Mouse (Mus musculus) frontal cortex, postnatal 14 days (tissue): ENCODE measurements at regions not wholly inside any gene's neighbourhood (a gene's known extent, or its start where the extent isn't known, plus 50 kb on each side); places are given as distances from the start of the nearest gene placed in this dataset.
"Not testable (repeated sequence)": the region's sequence is repeated elsewhere in the genome, so short reads cannot be mapped to it uniquely, and the experiment has no call there.

Experiments
- DNase-seq, 2 experiments: peaks; one replicate each; pipeline ENCODE4 v3.0.0; 2022; ENCODE audit warnings: low spot score in 2 of 2

DNA sequence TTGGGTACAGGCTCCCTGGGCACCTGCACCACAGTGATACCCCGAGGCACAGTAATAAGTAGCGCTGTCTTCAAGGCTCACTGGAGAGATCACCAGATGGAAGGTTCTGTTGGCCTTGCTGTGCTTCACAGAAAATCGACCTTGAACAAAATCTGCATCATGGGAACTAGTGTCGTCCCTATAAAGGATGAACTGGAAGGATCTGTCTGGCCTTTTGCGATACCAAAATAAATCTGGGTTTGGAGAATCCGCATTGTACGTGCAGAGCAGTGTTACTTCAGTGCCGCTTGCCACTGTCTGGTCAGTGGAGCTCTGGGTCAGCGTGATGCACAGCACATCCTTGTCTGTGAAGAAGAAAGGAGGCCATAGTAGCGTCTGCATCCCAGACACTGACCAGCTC is 105.3 kb downstream of the Dad1 start:
- DNase-seq: no peak

DNA sequence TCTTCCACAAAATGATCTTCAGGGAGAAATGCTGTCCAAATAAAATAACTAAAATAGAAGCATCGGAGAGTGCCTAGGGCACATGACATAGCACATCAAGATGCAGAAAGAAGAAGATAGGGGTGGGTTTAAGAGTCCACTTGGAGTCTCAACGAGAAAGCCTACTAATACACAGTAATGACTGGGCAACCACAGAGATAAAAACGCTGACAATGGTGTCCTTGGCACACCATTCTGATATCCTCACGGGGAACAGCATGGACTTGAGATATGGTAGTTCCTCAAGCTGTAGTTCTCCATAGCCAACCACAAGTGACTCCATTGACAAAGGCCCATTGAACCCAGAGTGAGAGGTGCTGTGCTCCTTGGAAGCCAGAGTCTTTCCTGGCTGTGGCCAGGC is 105.8 kb downstream of the Dad1 start:
- DNase-seq: no peak

DNA sequence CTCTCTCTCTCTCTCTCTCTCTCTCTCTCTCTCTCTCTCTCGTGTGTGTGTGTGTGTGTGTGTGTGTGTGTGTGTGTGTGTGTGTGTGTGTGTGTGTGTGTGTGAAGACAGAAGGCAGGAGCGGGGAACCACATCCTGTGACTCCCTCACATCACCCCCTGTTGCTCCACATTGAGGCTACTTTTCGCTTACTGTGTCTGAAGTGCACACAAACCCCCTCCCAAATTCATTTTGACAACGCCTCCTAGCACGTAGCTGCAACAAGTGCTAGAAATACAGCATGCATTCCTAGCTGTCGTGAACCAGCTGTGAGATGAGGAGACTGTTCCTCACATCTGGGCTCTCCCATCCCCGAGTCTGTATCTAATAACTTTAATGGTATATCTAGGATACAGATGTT is 106.4 kb downstream of the Dad1 start:
- DNase-seq: no peak

DNA sequence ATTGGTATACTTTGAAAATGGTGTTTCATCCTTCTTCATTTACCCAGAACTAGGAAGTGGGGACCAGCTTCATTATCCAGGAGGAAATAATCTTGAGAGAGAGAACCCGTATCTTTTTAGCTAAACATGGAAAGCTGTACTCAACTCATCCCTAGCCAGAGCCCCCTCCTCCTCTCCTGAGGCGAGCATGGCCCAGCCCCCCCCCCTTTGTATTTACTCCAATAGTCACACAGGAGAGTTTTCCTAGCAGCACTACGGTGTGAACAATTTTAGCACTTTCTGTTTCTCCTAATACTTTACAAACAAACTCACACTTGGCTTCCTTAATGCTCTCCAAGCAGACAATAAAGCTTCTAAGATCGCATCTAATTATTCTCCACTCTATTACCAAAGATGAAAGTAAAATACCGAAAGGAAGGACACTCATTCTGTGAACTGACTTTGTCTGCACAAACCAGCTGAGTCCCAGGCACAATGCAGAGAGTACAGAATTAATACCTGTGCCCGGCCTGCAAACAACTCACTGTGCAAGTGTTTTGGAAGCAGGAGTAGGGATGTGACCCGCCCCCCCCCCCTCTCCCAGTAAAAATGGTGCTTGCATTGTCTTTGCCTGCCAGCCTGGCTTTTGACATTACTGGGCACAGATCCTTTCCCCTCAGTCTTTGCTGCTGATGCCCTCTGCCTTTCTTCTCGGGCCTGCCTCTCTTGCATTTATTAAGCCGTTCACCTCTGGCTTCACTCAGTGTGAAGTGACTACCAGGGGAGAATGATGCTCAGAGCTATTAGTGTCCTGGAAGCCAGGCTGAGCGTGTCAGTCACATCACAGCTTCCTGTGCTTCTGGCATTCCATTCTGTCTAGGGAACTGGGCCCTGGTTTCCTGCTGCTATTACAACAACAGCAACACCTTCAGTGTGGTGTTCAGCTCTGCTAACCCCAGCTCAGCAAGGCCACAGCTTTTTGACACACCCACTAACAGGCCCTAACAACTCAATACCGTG is 107.9 kb downstream of the Dad1 start:
- no peak for DNase-seq

DNA sequence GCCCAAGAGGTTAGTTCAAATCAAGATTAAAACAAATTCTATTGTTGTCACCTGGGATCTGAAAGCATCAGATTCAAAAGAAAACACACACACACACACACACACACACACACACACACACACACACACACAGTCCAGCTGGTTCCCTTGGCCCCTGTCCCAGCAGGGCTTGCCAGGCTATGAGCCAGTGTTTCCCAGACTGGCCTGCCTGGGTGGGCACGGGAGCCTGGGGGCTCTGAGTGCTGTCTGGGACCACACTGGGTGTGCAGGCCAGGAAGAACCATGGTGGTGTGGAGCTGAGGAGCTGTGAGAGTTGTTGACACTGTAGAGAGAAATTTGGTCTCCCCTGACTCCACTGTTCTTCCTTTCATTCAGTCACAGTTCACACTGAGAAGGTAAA is 110.1 kb downstream of the Dad1 start:
- no peak for DNase-seq

DNA sequence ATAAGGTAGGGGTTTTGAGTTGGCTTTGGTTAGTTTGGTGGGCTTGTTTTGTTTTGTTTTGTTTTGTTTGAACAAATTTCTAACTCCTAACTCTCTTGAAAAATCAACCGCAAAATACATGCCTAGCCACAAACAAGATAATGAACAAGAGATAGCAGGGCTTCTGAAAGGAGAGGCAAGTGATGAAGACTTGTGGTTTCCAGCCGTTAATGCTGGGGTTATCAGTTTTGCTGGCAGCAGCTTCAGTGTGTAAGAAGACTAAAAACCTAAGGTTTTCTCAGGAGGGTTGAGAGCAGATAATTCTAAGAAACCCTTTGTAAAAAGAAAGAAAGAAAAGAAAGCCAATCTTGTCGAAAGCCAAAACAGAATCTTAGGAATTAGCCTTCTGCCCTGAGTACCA is 115.6 kb downstream of the Dad1 start:
- DNase-seq: no peak

DNA sequence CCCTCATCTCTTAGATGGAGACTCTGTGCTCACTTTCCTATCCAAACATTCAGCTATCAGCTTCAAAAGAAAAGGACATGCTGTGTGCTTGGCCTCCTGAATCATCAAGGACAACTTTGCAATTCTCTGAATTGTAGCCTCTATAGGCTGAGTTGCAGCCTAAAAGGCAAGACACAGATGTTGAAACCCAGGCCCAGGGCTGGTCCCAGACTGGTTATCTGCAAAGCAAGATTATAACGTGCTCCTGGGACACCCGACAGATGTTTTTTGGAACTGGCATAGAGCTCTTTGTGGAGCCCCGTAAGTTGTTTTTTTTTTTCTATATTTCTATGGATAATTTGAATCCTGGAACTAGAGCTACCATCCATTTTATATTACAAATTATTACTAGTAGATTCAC is 117.4 kb downstream of the Dad1 start:
- DNase-seq: no peak

DNA sequence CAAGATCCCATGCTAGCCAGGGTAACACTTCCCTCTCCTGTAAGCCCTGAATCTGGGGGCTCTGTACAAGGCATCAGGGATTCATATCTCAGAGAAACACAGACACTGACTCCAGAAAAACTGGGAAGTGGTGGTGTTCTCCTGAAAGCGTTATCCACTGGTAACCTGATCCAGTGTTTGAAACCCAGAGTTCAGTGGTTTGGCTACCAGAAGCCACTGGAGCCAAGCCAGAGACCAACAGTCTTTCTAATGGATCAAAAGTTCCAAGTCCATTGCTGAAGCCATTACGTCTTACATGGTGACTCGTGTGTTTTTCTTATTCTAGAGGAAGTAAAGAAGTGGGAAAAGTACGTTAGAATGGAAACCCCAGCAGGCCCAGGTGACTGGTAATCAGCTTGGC is 125.6 kb downstream of the Dad1 start:
- DNase-seq: no peak

DNA sequence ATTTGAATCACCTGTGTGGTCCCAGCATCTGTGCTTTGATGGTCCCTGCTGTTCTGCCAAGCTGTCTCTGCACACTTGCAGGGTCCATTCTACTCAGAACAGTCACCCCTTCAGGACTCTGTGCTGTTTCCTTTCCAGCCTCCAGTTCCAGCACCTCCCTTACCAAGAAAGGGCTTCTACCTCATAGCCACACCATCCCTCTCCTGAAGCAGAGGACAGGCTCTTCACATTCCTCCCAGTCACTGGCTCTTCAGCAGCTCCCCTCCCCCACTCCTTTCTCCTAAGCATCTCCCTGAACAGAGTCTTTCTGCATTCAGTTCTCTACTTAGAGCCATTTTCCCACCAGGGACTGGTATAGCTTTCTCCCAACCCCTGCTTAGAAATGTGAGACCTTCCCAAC is 128.4 kb downstream of the Dad1 start:
- no peak for DNase-seq

DNA sequence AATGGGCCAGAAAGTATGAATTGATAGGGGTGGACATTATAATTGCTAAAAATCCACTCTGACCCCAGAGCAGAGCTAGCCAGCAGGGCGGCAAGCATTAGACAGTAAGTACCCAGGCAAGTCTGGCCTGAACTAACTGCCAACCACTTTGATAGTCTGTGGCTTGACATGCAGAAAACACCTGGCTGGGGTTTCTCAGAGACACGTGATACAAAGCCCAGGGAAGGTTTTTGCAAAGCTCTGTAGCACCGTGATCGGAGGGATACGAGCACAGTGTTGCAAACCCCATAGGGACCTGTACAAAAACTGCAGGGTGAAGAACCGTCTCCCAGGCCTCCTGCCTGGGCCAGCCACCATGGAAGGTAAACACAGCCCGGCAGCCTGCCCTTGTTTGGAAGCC is 131.9 kb downstream of the Dad1 start:
- DNase-seq: no peak

DNA sequence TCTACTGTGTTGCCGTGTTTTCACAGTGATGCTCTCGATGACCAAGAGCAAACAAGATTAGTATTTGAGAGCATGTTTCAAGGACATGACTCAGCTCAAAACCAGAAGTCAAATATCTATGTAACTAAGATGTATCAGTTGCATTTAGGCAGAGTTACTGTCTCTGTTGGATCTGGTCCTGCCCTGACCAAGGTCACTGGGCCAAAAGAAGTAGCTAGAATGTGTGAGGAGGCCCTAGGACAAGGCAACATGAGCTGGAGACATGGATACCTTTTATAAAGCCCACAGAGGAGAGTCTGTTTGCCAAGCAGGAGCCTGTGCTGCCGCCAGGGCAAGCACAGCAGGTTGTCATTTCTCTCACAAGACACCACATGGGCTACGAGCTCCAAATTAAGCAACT is 132.6 kb downstream of the Dad1 start:
- no peak for DNase-seq

DNA sequence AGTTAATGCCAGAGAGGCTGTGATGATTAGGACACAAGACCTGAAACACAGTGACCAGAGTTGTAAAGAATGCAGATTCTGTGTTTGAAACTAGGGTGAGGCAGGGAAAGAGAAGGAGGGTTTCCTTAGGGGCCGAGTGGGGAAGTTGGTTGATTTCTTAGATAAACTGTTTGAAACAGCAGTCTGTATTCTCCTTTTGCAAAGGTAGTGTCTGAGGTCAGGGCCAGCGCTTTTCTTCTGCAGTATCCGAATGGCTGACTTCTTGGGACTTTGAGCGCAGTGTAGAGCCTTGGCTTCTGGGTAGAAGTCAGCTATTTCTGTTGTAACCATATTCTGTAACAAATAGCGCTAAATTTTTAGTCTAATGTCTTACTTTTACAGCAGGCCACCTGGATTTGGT is 133.7 kb downstream of the Dad1 start:
- DNase-seq: no peak

DNA sequence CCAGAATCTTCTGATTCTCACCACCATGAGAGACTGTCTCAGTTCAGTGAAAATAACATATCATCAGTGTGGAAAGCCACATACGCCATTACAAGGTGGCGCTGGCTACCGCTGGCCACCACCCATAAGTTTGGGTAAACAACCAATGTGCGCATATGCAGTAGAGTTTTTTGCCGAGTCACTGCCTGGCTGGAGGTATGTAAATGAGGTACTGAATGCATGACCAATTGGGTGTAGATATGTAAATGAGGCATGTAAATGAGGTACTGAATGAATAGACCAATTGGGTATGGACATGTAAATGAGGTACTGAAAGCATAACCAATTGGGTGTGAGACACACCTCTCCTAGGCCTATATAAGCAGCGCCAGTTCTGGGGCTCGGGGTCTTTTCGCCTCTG is 136.3 kb downstream of the Dad1 start:
- DNase-seq: not testable (repeated sequence)

DNA sequence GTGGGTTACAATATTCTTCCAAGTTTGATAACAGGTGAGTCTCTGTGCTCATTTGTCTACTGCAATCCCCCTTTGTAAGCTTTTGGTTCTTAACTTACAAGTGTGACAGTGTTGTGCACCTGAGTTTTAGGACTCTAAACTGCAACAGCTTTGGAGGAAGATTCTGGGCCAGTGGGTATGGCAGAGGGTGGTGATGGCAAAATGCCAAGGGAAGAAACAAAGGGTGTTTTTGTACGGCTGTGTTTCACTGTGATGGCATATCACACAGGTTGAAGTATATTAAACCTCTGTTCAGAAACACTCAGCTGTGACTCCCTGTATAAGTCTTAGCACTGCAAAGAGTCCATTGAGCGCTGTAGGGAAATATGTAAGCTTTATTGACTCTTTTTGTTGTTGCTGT is 140.7 kb downstream of the Dad1 start:
- no peak for DNase-seq

DNA sequence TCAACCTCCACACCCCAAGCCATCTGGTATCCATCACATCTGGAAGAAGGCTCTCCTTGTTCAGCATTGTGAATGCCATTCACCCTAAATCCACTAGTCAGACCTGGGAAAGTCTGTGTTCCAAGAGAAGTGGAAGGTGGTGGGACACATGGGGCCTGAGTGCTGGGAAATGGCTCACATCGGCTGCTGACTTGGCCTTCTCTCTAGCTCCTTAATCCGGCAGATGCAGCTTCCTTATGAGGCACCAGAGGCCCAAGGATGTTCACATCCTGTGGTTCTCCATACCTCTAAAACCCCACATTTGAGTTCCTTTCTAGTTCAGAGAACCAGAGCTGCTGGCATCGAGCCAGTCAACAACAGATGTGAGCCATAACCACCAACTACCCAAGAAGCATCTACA is 142.9 kb downstream of the Dad1 start:
- DNase-seq: no peak

DNA sequence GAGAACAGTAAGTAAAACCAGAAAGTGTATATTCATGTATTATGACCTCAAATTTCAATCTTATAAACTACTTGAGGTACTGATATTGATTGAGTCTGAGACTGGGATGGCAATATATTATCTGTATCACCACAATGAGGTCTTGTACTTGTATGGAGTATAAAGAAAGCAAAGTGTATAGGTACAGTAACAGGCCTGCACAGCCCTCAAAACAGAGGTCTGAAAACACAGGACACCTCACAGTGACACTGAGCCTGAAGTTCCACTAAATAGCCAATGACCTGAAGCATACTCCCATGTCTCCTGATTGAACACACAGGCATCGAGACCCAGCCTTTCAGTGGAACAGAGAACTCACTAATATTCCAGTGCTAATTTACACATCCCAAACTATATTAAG is 144.8 kb downstream of the Dad1 start:
- DNase-seq: no peak

DNA sequence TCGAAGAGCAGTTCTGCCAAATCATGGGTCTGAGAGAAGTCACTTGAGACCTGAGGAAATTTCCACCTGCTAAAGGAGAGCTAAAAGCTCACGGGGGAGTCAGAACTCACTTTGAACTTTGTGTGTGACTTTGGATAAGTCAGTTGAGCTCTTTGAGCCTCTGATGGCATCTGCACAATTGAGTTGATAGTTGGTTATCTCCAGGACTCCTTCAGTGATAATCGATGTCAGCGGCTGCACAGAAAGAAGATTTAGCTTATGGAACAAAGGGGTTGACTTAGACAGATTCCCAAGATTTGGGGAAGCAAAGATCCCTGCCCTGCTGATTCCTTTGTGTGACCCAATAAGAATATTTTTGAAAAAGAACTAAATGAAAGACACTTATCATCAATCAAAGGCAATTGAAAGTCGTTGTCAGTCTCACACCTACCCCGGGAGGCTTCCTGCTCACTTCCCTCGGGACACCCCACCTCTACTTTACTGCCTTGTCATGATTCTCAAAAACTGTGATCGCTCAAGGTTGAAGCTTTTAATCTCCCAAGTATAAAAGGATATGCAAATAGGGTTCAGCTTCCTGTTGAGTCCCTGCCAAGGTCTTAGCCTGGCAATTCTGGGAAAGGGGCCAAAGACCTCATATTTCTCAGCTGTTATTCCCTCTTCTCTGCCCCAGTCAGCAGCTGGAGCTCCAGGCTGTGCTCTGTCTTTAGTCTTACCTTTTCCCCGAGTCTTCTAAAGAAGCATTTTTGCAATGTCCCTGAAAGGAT is 145.4 kb downstream of the Dad1 start:
- DNase-seq: no peak

DNA sequence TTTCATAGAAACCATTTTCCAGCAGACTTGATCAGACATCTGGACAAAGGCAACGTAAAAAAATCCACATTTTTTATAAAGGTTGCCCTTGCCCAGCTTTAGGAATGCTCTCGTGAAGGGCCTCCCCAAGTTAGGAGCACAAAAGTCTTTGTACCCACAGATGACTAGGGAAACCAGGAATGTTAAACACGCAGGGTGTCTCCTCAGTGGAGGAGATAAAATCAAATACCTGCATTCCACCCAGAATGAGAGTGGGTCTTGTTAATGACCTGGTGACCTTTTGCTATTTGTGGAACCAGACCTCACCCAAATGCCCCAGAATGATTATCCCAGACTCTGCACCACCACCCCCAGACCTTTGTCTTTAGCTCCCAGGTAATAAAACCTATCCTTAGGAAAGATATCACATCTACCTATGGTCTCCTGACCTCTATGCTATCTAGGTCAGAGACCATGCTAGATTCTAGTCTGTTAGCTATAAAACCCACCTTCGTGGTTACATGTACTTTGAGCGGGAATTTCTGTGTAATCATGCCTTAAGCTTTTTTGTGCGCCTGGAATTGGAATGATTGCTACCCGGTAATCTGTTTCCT is 146.6 kb downstream of the Dad1 start:
- DNase-seq: no peak

DNA sequence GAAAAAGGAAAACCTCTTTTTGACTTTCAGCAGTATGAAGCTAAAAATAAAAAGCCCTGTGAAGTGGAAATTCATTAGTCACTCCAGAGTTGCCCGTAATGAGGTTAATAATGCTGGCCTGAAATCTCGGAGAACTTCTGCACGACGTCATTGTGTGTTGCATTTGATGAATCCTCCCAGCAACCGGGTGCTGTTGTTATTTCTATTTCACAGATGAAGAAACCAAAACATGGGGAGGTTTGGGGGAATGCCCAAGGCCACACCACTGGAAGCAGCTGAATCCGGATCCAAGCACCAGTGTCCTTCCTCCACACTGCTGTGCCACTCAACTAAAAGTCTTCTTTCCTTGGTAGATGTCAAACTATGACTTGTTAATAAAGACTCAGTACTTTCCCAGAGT is 149.7 kb downstream of the Dad1 start:
- DNase-seq: no peak

DNA sequence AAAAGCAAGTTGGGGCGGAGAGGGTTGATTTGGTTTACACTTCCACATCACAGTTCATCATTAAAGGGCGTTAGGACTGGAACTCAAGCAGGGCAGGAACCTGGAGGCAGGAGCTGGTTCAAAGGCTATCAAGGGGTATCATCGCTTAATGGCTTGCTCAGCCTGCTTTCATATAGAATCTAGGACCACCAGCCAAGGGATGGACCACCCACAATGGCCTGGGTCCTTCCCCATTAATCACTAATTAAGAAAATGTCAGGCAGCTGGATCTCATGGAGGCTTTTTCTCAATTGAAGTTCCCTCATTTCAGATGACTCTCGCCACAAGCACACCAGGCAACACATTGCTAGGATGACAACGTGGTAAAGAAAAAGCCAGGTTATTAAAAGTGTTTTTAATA is 150.4 kb downstream of the Dad1 start:
- no peak for DNase-seq

DNA sequence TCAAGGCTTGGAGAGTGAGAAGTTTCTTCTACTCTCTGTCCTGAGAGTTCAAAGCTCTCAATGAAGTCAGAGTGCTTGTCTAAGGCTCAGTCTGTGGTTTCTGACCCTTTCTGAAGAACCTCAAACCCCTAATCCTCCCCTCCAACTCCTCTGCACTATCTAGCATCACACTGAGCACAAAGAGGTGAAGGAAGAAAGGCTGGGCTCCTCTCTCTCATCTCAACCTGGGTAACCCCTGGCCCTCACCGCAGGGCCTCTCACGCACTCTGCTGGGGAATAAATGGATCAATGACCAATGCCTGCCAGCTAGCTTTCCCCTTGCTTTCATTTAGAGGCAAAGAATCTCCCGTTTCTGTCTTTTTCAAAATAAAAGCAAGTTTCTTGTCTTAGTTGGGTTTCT is 150.8 kb downstream of the Dad1 start:
- DNase-seq: no peak

DNA sequence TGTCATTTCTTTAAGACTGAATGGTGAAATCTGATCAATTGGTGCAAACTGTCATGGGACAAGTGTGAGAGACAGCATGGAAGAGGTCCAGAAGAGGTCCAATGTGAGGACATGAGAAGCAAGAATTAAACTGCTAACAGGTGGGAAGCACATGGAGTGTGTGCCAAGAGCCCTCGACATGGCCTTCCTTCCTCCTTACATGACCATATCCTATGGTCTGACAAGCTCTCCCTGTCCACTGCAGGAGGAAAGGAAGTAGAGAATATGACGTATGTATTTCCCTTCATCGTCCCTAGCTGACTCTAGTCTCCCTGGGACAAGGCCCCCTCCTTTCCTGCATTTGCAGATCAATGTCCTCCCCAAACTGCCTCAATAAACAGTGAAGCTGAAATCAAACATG is 152.1 kb downstream of the Dad1 start:
- DNase-seq: no peak

DNA sequence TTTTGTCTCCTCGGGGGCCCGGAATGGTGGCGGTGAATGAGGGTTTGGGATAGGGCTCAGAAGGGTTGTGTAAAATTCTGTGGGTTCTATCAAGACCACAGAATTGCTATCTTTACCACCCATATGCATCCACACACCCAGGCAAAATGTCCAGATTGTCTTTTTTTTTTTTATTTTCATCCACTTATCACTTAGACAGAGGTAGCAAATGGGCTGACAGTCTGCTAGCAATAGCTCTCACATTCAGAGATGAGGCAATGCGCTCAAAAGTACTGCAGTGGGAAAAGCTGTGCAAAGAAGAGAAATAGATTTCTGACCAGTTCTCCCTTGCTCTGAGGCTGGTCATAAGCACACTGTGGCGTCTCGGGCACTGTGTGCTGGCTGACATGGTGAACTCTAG is 154.5 kb downstream of the Dad1 start:
- DNase-seq: no peak
